Mouse (Mus musculus) kidney, embryonic 14.5 days (tissue): ENCODE measurements at regions not wholly inside any gene's neighbourhood (a gene's known extent, or its start where the extent isn't known, plus 50 kb on each side); places are given as distances from the start of the nearest gene placed in this dataset.

Source experiments
- ATAC-seq: fragments of 200-750 bp; cut with Nextera tagmentation; 2 replicates; pipeline ENCODE4 v1.8.0; 2017; ENCODE audit warnings: moderate number of reproducible peaks, mild to moderate bottlenecking, moderate TSS enrichment, moderate library complexity; ENCODE audit not compliant: low FRiP score, low TSS enrichment
- H3K27ac ChIP-seq: fragments of 300-500 bp; sonication (generic); 2 replicates; pipeline ENCODE4 v1.5.1; 2014; ENCODE audit warnings: low read depth, mild to moderate bottlenecking, low read length, moderate library complexity, mixed read lengths
- H3K27me3 ChIP-seq: fragments of 300-500 bp; sonication (generic); 2 replicates; pipeline ENCODE4 v1.6.1; 2014; ENCODE audit warnings: mild to moderate bottlenecking, low read length; ENCODE audit not compliant: control insufficient read depth, insufficient read depth
- H3K36me3 ChIP-seq: fragments of 300-500 bp; sonication (generic); 2 replicates; pipeline ENCODE4 v1.6.1; 2014; ENCODE audit warnings: low read length, mixed read lengths; ENCODE audit not compliant: control insufficient read depth, insufficient read depth
- H3K4me1 ChIP-seq: fragments of 300-500 bp; sonication (generic); 2 replicates; pipeline ENCODE4 v1.6.1; 2014; ENCODE audit warnings: low read length, mixed read lengths; ENCODE audit not compliant: control insufficient read depth, insufficient read depth
- H3K4me2 ChIP-seq: fragments of 300-500 bp; sonication (generic); replicated peaks from 2 replicates; pipeline ENCODE4 v1.6.1; 2014; ENCODE audit warnings: low read depth, mild to moderate bottlenecking, low read length
- H3K4me3 ChIP-seq: fragments of 300-500 bp; sonication (generic); 2 replicates; pipeline ENCODE4 v1.5.1; 2014; ENCODE audit warnings: mild to moderate bottlenecking, low read length
- H3K9ac ChIP-seq: fragments of 300-500 bp; sonication (generic); 2 replicates; pipeline ENCODE4 v1.6.1; 2014; ENCODE audit warnings: low read depth, mild to moderate bottlenecking, low read length, moderate library complexity
- H3K9me3 ChIP-seq: fragments of 300-500 bp; sonication (generic); 2 replicates; pipeline ENCODE4 v1.6.1; 2016; ENCODE audit warnings: low read length; ENCODE audit not compliant: control insufficient read depth
- WGBS: fragments of 180-500 bp; shearing (Covaris S2); extraction: QIAGEN DNeasy Blood & Tissue Kit; methylation state at CpG from one replicate; pipeline ENCODE4 v1.1.7; 2014; 5-methylcytosine and 5-hydroxymethylcytosine counted together

GRCm38 (mm10) chr15:86899961-86900360 is 644.1 kb upstream of the Fam19a5 start:
- H3K27ac ChIP-seq: no peak overlapping the region
- H3K27me3 ChIP-seq: no peaks in the 10 kb centered on the region
- H3K36me3 ChIP-seq: no peaks in the 10 kb centered on the region
- H3K4me3 ChIP-seq: no peak overlapping the region
- no peaks in the 10 kb centered on the region for H3K9me3 ChIP-seq
- H3K9ac ChIP-seq: no peak overlapping the region
- H3K4me2 ChIP-seq: no peak overlapping the region
- H3K4me1 ChIP-seq: no peaks in the 10 kb centered on the region
- 86% methylated on average over 1 of the region's 1 CpGs for WGBS
- ATAC-seq: no peak

DNA sequence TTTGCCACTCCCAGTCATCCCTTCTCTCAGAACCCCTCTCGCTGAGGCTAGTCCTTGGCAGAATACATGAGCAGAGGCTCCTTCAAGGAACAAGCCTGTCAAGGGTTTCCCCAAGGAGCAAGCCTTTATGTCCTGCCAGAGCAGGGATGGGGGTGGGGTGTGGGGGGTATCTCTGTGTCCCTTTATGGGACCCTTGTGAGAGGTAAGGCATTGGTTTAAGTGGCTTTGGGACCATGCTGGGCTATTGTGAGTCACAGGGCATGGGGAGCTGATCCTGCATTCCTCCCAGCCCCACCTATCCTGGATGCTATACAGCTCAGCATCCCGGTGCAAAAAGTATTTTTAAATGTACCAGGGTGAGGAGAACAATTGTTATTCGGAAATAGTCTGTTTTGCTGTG is 641.1 kb upstream of the Fam19a5 start:
- Histone ChIP-seq H3K4me3 (no peak overlapping the region), H3K27ac (no peak overlapping the region), H3K9me3 (no peaks in the 10 kb centered on the region), H3K4me2 (no peak overlapping the region), H3K36me3 (no peaks in the 10 kb centered on the region), H3K4me1 (no peaks in the 10 kb centered on the region), H3K9ac (no peak overlapping the region), H3K27me3 (no peaks in the 10 kb centered on the region)
- ATAC-seq: no peak
- WGBS: 31% methylated on average over 3 of the region's 3 CpGs

- Histone ChIP-seq H3K27ac (no peak overlapping the region), H3K9me3 (no peaks in the 10 kb centered on the region), H3K4me3 (no peak overlapping the region), H3K4me2 (no peak overlapping the region), H3K27me3 (no peaks in the 10 kb centered on the region), H3K4me1 (no peaks in the 10 kb centered on the region), H3K9ac (no peak overlapping the region), H3K36me3 (no peaks in the 10 kb centered on the region)
- no peak for ATAC-seq
- WGBS: 87% methylated on average over 3 of the region's 3 CpGs
Observed at GRCm38 (mm10) chr15:86913276-86913675, 630.8 kb upstream of the Fam19a5 start.

GRCm38 (mm10) chr15:86917891-86918290 is 626.2 kb upstream of the Fam19a5 start:
- Histone ChIP-seq H3K36me3 (no peaks in the 10 kb centered on the region), H3K27me3 (no peaks in the 10 kb centered on the region), H3K4me1 (no peaks in the 10 kb centered on the region), H3K9ac (no peak overlapping the region), H3K4me3 (no peak overlapping the region), H3K4me2 (no peak overlapping the region), H3K27ac (no peak overlapping the region), H3K9me3 (no peaks in the 10 kb centered on the region)
- no peak for ATAC-seq
- WGBS: 87% methylated on average over 8 of the region's 8 CpGs

DNA sequence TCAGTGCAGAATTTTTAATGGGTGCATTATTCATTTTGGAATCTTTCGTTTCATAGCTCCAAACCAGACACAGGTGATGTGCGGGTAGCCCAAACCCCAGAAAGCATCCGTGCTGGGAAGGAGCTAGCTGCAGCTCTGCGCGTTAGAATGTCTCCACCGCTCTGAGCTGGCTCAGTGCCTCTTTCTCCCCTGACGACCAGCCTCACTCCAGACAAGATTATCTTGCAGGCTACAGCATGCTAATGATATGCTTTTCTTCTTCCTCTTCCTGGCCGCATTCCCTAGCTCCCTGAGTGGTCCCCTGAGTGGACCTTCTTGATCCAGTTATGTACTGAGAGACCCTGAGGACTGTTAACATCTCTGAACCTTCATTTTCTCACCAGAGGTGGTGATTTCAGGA is 624.4 kb upstream of the Fam19a5 start:
- Histone ChIP-seq H3K4me2 (no peak overlapping the region), H3K27ac (no peak overlapping the region), H3K36me3 (no peaks in the 10 kb centered on the region), H3K4me1 (no peaks in the 10 kb centered on the region), H3K4me3 (no peak overlapping the region), H3K9ac (no peak overlapping the region), H3K27me3 (no peaks in the 10 kb centered on the region), H3K9me3 (no peaks in the 10 kb centered on the region)
- WGBS: 62% methylated on average over 8 of the region's 8 CpGs
- no peak for ATAC-seq

DNA sequence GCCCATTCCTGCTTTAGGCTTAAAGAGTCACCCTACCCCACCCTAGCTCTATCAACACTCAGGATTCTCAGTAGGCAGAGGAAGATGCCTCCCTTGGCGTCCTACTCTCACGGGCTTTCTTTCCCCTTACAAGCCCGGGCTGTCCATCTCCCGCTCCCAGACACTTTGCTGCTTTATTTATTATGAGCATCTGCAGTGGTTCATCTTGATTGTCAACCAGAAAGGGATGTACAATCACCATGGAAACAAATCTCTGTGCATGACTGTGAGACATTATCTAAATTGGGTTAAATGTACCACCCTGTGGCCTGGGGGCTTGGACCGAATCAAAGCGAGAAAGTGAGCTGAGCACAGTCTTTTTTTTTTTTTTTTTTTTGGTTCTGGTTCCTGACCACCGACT is 623.9 kb upstream of the Fam19a5 start:
- H3K4me2 ChIP-seq: no peak overlapping the region
- H3K27ac ChIP-seq: no peak overlapping the region
- no peak overlapping the region for H3K4me3 ChIP-seq
- H3K27me3 ChIP-seq: no peaks in the 10 kb centered on the region
- H3K9me3 ChIP-seq: no peaks in the 10 kb centered on the region
- H3K4me1 ChIP-seq: no peaks in the 10 kb centered on the region
- H3K36me3 ChIP-seq: no peaks in the 10 kb centered on the region
- 45% methylated on average over 7 of the region's 7 CpGs for WGBS
- no peak overlapping the region for H3K9ac ChIP-seq
- no peak for ATAC-seq

- WGBS: 22% methylated on average over 8 of the region's 8 CpGs
- Histone ChIP-seq H3K4me2 (no peak overlapping the region), H3K27ac (no peak overlapping the region), H3K9ac (no peak overlapping the region), H3K36me3 (no peaks in the 10 kb centered on the region), H3K4me1 (no peaks in the 10 kb centered on the region), H3K27me3 (no peaks in the 10 kb centered on the region), H3K4me3 (no peak overlapping the region), H3K9me3 (no peaks in the 10 kb centered on the region)
- ATAC-seq: no peak
Observed at GRCm38 (mm10) chr15:86921401-86921800, 622.7 kb upstream of the Fam19a5 start.

DNA sequence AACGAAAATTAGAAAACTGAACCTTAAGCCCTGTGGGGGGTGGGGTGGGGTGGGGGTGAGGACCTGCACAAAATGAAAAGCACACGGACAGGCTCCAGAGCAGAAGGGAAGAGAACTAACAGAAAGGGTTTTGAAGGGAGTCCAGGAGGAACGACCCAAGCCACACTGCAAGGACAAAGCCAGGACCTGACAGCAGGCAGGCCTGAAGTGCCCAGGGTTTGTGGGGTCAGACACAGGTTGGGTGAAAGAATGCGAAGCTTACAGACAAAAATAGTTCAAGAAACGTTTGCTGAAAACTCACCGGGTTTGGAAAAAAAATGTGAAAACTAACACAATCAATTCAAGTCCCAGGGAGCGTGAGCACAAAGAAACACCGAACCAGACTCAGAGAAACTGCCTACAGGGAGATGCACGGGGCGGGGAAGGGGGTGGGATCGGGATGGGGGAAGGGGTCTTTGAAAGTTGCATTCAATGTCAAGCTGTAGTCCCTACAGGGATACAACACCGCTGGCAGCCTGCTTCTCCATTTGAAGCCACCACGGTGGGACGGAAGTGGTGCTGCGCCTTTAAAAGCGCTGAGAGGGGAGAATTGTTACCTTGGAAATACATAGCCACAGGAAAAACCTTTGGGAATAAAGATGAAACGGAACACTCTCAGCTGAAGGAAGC is 618.9 kb upstream of the Fam19a5 start:
- no peak overlapping the region for H3K4me3 ChIP-seq
- peaks cover 3% of the 10 kb centered on the region; the same call in 1 of the 2 replicates for H3K27me3 ChIP-seq
- H3K36me3 ChIP-seq: no peaks in the 10 kb centered on the region
- H3K9ac ChIP-seq: no peak overlapping the region
- WGBS: 15% methylated on average over 17 of the region's 17 CpGs
- ATAC-seq: no peak
- H3K27ac ChIP-seq: no peak overlapping the region
- no peaks in the 10 kb centered on the region for H3K9me3 ChIP-seq
- H3K4me2 ChIP-seq: no peak overlapping the region
- H3K4me1 ChIP-seq: no peaks in the 10 kb centered on the region

GRCm38 (mm10) chr15:86932345-86933075 is 611.6 kb upstream of the Fam19a5 start:
- H3K9me3 ChIP-seq: no peaks in the 10 kb centered on the region
- no peak overlapping the region for H3K9ac ChIP-seq
- H3K4me1 ChIP-seq: no peaks in the 10 kb centered on the region
- no peak for ATAC-seq
- H3K27me3 ChIP-seq: peaks cover 3% of the 10 kb centered on the region; the same call in 1 of the 2 replicates
- no peak overlapping the region for H3K27ac ChIP-seq
- 61% methylated on average over 15 of the region's 15 CpGs for WGBS
- no peak overlapping the region for H3K4me3 ChIP-seq
- H3K36me3 ChIP-seq: no peaks in the 10 kb centered on the region
- H3K4me2 ChIP-seq: no peak overlapping the region
